Mouse (Mus musculus) olfactory bulb, adult 2 months (tissue): ENCODE data around the gene Hes2. TPM values are rescaled to one million over a fixed set of nuclear protein-coding genes. Genes with fewer than 3 reads are reported as not detected.

Source experiments
- H3K27ac ChIP-seq: fragments of 200-500 bp; 2 replicates; pipeline ENCODE4 v1.5.1; 2012; ENCODE audit warnings: low read depth, low read length; ENCODE audit not compliant: insufficient read depth
- H3K4me1 ChIP-seq: fragments of 200-500 bp; 2 replicates; pipeline ENCODE4 v1.6.1; 2012; ENCODE audit warnings: low read length; ENCODE audit not compliant: control insufficient read depth, insufficient read depth
- H3K4me3 ChIP-seq: fragments of 200-500 bp; 2 replicates; pipeline ENCODE4 v1.5.1; 2012; ENCODE audit warnings: mild to moderate bottlenecking, low read depth, low read length, moderate library complexity; ENCODE audit not compliant: insufficient read depth
- CTCF ChIP-seq: fragments of 200-500 bp; IDR thresholded peaks from 2 replicates; pipeline ENCODE4 v1.5.1; 2012; ENCODE audit warnings: low read depth, mild to moderate bottlenecking, low read length, moderate library complexity; ENCODE audit not compliant: insufficient read depth
- POLR2A ChIP-seq: fragments of 200-500 bp; IDR thresholded peaks from 2 replicates; pipeline ENCODE4 v1.6.1; 2012; ENCODE audit warnings: mild to moderate bottlenecking, low read depth, low read length, moderate library complexity; ENCODE audit not compliant: insufficient read depth
- WGBS: fragments of 180-500 bp; shearing (Covaris S2); methylation state at CpG from one replicate; pipeline ENCODE4 v1.1.7; 2018; 5-methylcytosine and 5-hydroxymethylcytosine counted together
- polyA plus RNA-seq: library from polyadenylated mRNA; stranded (reverse); fragments of >200 nt; gene quantifications from 2 replicates; pipeline ENCODE4 v1.2.4, GENCODE M21; 2012; ENCODE audit warnings: low replicate concordance; ENCODE audit not compliant: missing spikeins, insufficient read depth, insufficient read length

The Hes2 gene
- polyA plus RNA-seq, 1 experiment = not detected

DNA sequence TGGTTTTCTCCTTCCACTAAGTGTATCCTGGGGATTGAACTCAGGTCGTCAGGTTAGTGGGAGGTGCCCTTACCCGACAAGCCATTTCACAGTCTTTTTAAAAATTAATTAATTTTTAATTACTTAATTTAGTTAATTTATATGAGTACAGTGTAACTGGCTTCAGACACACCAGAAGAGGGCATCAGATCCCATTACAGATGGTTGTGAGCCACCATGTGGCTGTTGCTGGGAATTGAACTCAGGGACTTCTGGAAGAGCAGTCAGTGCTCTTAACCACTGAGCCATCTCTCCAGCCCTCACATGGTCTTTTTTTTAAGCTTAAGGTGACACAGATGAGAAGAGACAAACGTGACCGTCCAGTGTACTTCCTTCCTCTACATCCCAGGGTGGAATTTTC, 3.6 kb upstream of the Hes2 start:
- H3K4me1 ChIP-seq = peaks cover 20% of the 10 kb centered on the region
- H3K4me3 ChIP-seq = no peak overlapping the region
- TF ChIP-seq CTCF = no peak
- no peak for TF ChIP-seq POLR2A
- WGBS = 74% methylated on average over 4 of the region's 4 CpGs
- H3K27ac ChIP-seq = no peak overlapping the region

DNA sequence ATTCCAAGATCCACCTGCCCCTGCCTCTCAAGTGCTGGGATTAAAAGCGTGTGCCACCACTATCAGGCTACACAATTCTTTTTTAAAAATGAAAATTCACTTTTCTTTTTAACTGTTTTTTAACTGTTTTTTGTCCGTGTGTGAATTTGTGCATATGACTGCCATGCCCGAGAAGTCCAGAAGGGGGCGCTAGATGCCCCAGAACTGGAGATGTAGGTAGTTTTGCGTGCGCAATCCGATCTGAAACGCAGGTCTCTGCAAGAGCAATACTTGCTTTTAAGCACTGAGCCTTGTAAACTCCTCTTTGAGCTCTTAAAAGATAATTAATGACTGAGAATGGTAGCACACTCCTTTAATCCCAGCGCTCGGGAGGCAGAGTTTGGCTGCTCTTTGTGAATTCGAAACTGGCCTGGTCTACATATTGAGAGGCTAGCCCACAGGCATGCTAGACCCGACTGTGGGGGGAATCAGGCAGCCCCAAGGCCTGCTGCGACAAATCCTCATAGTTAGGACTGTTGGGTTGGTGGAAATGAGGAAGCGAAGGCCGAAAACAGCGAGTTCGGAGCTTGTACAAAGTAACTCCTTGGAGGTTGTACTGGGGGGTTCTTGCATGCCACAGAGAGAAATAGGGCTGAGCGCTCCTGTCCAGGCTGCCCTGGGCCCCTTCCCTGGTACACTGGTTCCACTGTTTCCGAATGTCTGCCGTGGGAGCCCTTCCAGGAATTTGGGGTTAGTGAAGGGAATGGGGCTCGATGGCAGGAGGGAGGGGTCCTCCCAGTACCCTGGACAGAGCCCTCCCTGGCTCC, 685 bp upstream of the Hes2 start:
- Histone ChIP-seq H3K4me3 (no peak overlapping the region), H3K27ac (no peak overlapping the region), H3K4me1 (peaks cover 20% of the 10 kb centered on the region)
- WGBS = 21% methylated on average over 21 of the region's 21 CpGs
- TF ChIP-seq POLR2A = no peak
- TF ChIP-seq CTCF = peak; percentile 61

DNA sequence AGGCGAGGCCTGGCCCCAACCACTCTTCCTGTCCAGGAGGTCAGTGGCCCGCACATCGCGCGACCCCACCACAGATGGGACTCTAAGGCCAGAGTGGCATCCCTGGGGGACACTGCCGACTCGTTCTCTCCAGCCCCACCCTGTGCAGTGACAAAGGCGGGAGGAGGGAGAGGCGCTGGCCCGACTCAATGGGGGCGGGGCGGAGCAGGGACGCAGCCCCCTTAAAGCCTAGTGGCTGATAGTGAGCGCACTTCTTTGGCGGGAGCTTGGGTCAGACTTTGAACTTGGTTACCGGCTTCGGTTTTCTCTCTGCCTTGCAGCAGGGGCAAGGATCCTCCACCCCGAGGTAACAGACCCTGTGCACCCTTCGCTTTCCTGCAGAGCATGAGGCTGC, 615 bp downstream of the Hes2 start:
- no peak for TF ChIP-seq CTCF
- TF ChIP-seq POLR2A = no peak
- Histone ChIP-seq H3K4me1 (peaks cover 14% of the 10 kb centered on the region), H3K4me3 (no peak overlapping the region), H3K27ac (no peak overlapping the region)
- 4% methylated on average over 19 of the region's 19 CpGs for WGBS

DNA sequence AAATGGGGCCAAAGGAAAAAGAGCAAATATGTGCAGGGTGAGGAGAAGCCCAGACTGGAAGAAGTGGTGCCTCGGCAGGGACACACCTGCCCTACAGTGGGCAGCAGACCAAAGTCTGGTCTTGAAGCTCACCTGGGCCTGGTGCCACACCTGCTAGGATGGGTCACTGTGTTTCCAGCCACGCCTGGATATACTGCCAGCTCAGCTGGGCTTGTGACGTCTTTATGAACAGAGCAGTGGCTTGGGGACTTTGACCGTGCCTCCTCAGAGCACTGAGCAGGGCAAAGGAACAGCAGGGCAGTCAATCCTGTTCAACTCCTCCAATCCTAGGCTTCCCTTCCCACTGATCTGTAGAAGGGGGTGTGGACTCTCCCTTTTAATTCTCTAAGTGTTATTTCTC, 2.1 kb downstream of the Hes2 start:
- peaks cover 17% of the 10 kb centered on the region for H3K4me1 ChIP-seq
- TF ChIP-seq POLR2A (no peak), CTCF (no peak)
- no peak overlapping the region for H3K4me3 ChIP-seq
- 49% methylated on average over 4 of the region's 4 CpGs for WGBS
- no peak overlapping the region for H3K27ac ChIP-seq

DNA sequence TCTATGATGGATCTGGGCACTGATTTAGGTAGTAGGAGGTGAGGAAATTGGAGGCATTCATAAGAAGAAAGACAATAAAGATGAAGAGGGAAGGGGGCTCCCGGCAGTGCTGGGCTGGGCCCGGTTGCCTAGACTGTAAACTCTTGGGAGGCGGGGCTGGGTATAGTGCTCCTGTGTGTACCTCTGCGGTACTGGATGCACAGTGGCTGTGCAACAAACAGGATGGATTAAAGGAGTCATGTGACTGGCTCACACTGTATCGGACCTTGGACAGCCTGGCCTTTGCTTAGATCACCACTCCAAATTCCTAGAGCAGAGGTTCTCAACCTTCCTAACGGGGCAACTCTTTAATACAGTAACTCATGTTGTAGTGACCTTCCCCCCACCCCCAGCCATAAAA, 2.9 kb downstream of the Hes2 start:
- Histone ChIP-seq H3K4me3 (no peak overlapping the region), H3K27ac (no peak overlapping the region), H3K4me1 (peaks cover 17% of the 10 kb centered on the region)
- TF ChIP-seq POLR2A (no peak), CTCF (no peak)
- 83% methylated on average over 6 of the region's 6 CpGs for WGBS

DNA sequence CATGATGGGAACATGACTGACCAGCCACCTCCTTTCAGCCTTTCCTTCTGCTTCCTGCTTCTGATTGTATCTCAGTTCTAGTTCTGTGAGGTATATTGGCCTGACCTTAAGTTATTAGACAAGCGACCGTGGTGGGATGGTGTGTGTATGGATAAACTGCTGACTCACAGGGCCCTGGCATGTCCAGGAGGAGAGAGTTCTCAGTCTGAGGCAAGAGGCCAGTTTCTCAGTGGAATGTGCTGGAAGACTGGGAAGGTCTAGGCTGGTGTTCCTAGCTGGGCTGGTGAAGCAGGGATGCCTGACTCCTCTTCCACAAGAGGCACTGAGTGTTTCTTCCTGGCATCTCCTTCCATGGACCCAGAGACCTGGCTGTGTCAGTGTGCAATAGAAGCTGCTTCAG, 4.1 kb downstream of the Hes2 start:
- WGBS = 92% methylated on average over 2 of the region's 2 CpGs
- TF ChIP-seq POLR2A (no peak), CTCF (no peak)
- peaks cover 17% of the 10 kb centered on the region for H3K4me1 ChIP-seq
- no peak overlapping the region for H3K4me3 ChIP-seq
- no peak overlapping the region for H3K27ac ChIP-seq

DNA sequence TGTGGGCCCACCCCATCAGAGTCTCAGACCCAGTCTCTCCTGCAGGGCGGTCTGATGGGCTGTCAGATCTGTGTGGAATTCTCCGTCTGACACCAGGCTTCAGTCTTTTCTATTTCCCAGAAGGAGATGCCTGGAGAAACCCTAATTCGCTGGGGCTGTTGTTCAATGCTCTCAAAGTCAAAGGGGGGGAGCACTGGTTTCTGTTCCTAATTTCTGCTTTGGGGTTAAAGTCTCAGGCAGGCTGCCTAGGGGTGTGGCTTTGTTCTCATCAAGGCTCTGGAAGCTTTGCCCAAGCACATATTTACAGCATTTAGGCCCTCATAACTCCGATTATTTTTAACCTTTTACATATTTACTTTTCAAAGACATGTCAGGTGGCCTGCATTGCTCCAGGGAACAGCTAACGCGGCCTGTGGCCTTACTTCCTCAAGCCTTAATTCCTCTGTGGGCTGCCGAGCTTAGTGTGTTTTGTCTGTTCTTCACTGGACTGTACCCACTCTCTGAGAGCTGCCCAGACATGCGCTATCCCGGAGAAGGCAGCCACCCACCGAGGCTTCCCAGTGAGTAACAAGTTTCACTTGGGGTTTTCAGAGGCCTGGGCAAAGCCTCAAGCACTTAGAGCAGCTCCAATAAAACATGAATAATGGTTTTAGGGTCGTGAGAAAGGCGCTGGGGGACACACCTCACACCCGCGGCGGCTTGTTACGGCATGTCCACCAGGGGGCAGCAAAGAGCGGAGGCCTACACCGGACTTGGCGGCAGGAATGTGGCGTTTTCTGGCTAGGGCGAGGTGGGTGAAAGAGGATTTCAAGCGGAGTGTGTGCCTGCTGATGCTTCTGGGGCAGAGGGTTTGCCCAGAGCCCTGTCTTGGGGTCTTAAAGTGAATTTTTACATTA, 6.6 kb downstream of the Hes2 start:
- no peak overlapping the region for H3K4me3 ChIP-seq
- 0 out of 2 replicates have a peak, but pooled peaks cover 3% of the 10 kb centered on the region for H3K4me1 ChIP-seq
- no peak overlapping the region for H3K27ac ChIP-seq
- TF ChIP-seq POLR2A (no peak), CTCF (peak; percentile 84; the same call in 1 of the 2 replicates)
- WGBS = 30% methylated on average over 22 of the region's 22 CpGs

DNA sequence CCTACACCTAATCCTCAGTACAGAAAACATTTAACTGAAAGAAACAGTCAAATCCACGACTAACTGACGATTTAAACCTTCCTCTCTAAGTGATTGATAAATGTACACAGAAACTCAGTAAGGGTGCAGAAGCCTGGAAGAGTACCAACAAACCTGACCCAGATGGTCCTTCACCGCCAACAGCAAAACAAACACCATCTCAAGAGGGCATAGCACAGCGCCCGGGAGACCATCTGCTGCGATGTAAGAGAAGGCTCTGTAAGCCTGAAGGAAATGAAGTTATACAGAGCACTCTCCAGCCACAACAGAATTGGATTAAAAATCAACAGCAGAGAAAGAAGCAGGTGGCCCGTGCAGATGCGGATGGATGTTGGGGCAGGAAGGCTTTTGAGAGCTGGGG, 9.4 kb downstream of the Hes2 start:
- 45% methylated on average over 8 of the region's 8 CpGs for WGBS
- H3K27ac ChIP-seq = no peak overlapping the region

DNA sequence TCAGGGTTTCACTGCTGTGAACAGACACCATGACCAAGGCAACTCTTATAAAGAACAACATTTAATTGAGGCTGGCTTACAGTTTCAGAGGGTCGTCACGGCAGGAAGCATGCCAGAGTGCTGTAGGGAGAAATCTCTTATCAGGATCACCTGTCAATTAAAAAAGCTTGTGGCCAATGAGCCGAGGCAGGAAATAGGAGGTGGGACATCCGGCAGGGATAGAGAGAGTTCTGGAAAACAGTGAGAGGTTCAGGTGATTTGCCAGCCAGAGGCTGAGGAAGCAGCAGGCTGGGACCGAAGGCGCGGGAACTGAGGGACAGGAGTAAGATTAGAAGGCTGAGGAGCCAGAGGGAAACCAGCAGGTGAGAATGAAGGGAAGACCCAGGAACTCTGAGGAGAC, 10.4 kb downstream of the Hes2 start:
- H3K4me1 ChIP-seq = 0 out of 2 replicates have a peak, but pooled peaks cover 3% of the 10 kb centered on the region
- TF ChIP-seq CTCF (no peak), POLR2A (no peak)

More for the DNA sequence above, 9.4 kb downstream of the Hes2 start:
- TF ChIP-seq POLR2A (no peak), CTCF (no peak)
- Histone ChIP-seq H3K4me3 (no peak overlapping the region), H3K4me1 (0 out of 2 replicates have a peak, but pooled peaks cover 3% of the 10 kb centered on the region)

More for the DNA sequence above, 10.4 kb downstream of the Hes2 start:
- WGBS = 83% methylated on average over 7 of the region's 7 CpGs
- Histone ChIP-seq H3K27ac (no peak overlapping the region), H3K4me3 (no peak overlapping the region)
